Mouse (Mus musculus) right cerebral cortex, adult 18-20 months (tissue): ENCODE measurements around the gene Tssk2.

ENCODE experiments used
- DNase-seq: peaks from one replicate; pipeline ENCODE4 v3.0.0; 2022; ENCODE audit warnings: mixed read lengths

Tssk2 gene

DNA sequence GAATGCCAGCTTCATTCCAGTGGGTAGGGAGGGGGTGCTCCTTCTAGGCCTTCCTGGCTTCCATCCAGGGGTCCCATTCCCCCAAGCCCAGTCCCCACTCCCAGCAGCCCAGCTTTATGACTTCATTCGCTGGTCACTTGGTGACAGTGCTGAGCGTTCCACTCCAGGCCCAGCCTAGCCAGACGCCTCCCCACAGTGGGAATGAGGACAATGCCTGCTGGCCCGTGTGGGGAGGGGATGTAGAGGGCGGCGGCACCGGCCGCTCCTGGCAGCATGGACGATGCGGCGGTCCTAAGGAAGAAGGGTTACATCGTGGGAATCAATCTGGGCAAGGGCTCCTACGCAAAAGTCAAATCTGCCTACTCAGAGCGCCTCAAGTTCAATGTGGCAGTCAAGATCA, at the start of gene Tssk2, which contains the start of gene Dgcr2:
Gene Tssk2 (plus strand): TSS at position 176 of the 400 bp plus-strand sequence.
Gene Dgcr2 (minus strand): TSS at position 101 of the 400 bp plus-strand sequence.
- no peak for DNase-seq

DNA sequence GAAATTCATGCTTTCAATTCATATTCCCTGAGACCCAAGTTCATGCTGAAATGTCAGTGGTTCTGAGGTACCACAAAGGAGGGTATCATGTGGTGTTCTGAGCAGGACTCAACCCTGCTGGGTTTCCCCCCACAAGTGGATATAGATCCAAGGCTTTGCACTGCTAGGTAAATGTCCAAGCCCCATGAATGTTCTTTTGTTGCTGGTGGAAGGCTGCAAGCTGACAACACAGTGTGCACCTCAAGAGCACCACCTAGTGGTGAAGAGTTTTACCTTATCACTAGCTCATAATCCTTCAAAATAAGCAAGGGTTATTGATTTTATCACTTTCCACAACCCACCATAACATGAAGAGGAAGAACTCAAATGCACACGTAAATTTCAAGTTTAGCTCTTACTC, 49.5 kb upstream of the Tssk2 start:
- DNase-seq, result peak; percentile 59

DNA sequence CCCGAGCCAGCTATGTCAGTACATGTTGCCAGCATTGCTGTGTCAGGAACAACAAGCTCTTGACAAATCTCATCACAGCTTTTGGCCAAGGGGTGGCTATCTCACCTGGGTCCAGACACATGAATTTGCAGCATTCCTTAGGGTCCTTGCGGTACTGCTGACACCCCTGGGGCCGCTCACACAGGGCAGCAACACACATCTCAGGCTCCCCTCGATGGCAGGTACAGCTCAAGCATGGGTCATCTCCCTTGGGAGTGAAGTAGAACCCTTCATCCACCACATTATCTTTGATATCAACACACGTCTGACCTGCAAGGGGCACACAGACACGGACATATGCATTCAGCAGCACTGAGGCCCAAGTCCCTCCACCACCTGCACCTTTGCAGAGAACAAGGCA, 49.0 kb upstream of the Tssk2 start:
- no peak for DNase-seq

DNA sequence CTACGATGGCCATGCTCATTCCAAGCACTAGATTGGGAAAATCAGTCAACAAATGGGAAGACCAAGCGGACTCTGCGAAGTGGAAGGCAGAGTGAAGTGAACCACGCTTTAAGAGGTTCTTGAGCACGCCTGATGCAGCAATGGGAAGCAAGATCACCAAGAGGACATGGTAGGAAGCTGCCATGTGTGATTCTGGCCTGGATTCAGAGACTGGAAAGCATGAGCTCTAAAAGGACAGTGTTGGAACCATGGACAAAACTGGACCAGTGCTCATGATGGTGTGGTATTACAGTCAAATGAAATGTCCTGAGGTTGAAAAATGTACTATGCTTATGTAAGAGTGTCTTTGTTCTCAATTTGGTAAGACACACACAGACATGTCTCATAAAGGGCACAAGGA, 47.1 kb upstream of the Tssk2 start:
- DNase-seq, result no peak

DNA sequence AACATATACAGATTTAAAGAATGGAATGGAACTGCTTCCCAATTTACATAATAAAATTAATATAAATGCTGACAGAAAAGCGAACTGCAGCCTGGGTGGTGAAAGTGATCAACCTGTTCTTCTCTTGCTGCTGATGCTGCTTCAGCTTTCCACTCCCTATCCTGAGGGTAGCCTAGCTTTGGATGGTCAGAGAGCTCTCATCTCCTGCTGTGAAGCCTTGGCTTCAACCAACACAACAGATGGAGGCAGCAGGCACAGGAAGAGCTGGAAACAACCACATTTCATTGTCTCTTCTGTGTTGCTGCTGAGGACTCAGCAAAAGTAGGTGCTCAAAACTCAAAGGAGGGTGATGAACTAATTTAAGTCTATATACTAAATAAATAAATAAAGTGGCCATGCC, 46.6 kb upstream of the Tssk2 start:
- DNase-seq, result no peak

DNA sequence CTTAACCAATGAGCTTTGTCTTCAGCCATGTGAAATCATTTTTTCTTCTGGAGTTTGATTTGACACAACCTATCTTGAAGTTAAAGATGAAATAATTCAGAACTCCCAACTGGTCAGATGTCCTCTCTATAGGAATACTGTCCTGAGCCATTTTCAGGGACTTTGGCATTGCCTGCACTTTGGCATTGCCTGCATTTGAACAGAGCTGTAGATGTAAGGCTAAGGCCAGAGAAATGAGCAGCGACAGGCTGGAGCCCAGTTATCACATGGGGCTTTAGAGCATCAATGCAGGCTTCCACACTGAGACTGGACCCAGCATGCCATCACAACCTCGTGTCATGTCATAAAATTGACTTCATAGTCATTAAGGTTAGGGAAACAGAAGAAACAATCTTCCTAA, 45.2 kb upstream of the Tssk2 start:
- no peak for DNase-seq

DNA sequence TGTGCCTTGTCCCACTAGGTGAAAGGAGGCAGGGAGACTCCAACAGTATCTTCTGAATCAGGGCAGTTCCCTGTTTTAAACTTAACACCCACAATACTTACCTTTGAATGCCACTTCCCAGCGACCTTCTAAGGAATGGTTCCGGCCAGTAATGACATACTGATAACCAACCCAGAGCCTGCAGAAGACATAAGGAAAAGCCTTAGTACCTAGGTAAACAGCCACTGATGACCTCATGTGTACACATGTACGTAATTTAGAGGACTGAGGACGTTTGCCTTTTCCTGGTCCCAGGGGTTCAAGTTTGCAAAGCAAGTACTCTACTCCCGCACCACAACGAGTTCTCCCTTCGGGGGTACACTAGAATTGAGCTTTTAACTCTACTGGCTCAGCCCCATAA, 41.3 kb upstream of the Tssk2 start:
- no peak for DNase-seq

DNA sequence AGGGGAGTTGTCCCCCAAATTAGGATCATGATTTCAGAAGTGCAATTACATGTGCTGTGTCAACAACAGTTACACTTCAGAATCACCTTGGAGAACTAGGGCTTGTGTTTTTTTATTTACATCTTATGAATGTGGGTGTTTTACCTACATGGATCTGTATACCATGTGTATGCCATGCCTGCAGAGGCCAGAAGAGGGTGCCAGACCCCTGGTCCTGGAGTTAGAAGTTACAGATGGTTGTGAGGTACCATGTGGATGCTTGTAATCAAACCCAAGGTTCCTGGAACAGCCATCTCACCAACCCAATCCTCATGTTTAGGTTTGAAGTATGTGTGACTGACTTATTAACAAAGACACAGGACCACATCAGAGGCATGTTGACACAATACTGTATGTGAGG, 39.8 kb upstream of the Tssk2 start:
- DNase-seq, result no peak

DNA sequence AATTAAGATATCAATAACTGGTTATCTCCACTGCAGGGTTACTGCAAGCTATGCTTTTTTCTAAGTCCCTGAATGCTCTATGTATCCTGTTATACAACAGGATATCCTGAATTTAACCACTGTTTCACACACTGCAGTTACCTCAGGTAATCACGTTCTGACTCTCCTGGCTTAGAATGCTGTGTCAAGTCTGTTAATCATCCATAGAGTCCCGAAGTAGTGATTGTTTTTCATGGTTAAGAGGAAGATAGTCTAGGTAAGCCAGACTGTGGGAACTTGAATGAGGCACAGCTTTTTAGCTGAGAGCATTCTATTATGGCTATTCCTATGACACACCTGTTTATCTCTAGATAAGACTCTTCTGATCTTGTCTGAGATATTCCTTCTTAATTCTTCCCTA, 33.1 kb upstream of the Tssk2 start:
- DNase-seq, result no peak

DNA sequence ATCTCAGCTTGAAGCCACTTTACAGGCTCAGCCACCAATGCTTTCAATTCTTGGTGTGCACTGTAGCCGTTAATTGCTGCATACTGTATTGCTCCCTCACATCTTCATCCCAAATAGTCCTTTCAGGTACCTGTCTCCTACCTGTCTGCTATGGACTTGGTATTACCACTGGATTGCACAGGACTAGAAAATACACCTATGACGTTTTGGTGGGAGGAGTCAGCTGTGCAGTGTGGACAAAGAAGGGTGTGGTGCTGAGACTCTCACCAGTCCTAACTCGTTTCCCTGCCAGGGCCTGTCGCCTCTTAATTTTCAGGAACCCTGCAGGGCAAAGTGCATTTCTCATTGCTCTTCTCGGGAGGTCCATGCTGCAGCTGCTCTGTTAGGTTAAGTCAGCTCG, 32.7 kb upstream of the Tssk2 start:
- DNase-seq, result no peak

DNA sequence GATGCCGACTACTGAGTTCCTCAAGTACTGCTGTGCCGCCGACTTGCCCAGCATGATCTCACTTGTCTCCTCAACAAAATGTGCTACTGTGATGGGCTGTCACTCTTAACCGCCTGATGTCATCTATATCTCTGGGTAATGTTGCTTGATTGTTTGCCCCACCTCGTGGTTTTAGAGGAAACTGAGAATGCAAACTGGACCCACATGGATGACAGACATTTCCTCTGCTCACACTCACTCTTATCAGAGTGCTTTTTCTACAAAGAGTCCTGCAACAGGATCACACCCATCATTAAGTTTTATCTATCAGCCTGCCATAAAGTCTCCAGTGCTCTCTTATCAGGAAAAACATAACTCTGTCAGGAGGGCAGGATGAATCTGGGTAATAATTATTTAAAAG, 27.2 kb upstream of the Tssk2 start:
- no peak for DNase-seq

DNA sequence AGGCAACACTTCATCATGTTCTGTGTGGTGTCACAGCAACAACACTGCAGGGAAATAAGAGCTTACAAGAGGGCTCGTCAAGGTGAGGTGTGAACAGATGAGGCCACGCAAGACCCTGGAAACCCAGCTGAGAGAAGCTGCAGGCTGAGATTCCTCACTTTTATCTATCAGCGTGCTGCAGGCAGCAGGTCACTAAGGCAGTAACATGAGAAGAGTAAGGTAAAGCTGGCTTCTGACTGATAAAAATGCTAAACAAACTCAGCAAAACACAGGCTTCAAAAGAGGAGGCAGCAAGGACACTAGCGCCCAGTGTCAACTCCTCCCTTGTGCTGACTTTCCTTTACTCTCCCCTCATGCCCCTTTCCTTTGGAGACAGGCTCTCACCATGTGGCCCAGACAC, 25.4 kb upstream of the Tssk2 start:
- no peak for DNase-seq

DNA sequence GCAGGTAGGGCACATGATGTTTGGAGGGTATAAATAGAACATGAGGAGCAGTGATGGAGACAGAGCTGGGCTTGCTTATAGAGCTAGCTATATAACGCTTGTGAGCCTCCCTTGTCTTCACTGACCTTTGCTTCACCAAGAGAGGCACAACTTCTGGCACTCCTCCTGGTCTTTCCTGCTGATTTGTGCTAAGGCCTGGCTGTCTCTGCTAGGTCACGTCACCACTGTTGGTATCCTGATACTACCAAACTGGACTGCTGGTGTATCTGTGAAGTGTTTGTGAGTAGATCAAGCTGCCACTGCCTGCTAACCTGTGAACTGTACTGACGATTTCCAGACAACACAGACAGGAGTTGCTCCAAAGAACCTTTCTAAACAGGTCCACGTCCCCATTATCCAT, 23.3 kb upstream of the Tssk2 start:
- no peak for DNase-seq

DNA sequence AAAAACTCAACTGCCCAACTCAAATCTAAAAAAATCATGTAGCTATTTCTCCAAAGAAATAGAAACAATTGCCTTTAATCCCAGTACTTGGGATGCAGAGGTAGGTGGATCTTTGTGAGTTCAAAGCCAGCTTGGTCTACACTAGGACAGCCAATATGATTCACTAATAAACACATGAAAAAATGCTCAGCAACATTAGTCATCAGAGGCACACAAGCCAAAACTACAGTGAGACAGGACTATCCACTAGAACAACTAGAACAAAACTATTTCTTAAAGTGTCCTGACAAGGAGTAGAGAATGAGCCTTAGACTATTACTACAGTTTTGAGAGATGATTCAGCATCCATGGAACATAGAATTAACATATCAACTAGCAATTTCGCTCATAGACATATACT, 22.3 kb upstream of the Tssk2 start:
- DNase-seq, result no peak

DNA sequence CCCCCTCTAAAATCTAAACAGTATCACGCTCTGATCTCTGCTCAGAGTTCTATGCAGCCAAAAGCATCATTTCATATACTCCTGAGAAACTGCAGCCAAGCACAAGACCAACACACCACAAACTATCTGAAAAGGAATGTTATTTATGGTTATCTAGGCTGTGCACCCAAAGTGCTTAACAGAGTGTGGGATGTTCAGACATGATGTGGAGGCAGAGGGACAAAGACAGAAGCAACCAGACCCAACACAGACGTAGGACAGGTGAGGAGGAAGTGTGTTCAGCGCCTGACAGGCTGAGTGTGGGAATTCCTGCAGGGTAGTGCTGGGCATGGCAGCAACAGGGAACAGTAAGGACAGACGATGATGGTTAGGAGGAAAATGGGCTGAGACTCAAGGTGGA, 18.9 kb upstream of the Tssk2 start:
- peak; percentile 35 for DNase-seq

DNA sequence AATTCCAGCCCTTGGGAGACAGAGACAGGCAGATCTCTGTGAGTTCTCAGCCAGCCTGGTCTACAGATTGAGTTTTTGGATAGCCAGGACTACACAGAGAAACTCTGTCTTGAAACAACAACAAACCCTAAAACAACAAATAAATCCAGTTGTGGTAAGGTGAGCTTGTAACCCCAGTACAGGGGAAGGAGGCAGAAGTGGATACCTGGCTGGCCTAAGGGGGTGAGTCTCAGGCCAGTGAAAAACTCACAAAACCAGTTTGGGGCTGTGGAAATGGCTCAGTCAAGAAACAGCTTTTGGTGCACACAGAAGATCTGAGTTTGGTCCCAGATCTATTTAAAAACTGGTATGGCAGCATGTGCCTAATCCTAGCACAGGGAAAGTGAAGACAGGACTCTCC, 16.2 kb upstream of the Tssk2 start:
- no peak for DNase-seq

DNA sequence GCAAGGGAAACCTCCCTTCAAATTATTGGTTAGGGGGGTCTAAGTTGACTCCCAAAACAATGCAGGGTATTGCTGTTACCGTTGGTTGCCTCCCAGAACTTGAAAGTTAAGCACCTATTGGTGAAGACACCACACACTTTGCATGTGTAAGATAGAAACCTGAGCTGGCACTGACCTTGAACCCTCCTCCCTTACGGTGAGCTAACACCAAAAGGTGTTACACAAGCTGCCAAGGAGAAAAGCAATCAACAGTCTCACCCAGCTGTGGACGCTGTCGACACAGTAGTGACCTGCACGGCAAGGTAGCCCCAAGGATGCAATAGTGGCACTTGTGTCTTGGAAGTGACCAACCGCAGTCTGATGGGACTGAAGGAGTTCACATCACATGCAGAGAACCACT, 14.3 kb upstream of the Tssk2 start:
- DNase-seq, result no peak

DNA sequence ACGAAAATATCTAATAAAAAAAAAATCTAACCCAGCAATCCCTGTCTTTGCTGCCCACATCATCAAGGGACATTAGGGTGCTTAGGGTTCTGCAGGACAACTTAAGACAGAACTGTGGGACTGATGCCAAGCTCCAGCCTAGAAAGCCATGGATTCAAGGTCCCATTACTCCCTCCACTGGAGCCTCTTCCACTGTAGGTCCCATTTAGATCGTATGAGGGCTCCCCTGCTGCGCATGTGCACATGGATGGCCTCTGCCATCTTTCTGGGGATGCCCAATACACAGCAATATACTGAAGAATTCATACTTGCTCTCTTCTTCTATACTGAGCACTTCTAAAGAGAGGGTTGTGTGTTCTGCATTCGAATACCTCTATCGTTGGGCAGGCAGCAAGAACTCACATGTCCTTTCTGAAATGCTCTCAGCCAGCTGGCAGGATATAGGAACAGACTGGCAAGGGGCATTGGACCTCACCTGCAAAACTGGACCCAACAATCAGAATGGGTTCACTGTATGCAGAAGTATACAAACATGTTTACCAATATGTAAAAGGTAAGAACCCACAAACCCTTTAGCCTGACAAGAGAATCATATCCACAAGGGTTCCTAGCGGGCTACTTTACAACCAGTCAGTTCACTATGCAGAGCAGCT, 8.6 kb upstream of the Tssk2 start:
- no peak for DNase-seq

DNA sequence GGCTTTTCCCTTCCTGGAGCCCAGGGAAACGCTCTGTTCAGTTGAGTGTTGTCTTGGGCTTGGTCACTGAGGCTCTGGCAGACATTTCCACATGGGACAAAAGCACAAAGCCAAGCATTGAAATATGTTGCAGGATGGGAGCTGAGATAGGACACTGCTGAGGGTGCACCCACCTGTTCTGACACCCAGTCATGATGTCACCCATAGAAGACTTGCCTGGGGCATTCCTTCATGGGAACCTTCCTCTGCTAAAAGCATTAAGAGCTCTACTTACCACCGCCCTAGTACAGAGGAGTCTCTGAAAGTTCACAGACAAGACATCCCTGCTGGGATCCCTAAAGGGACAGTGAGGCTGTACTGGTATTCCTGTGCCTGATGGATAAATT, 8.1 kb upstream of the Tssk2 start:
- no peak for DNase-seq

DNA sequence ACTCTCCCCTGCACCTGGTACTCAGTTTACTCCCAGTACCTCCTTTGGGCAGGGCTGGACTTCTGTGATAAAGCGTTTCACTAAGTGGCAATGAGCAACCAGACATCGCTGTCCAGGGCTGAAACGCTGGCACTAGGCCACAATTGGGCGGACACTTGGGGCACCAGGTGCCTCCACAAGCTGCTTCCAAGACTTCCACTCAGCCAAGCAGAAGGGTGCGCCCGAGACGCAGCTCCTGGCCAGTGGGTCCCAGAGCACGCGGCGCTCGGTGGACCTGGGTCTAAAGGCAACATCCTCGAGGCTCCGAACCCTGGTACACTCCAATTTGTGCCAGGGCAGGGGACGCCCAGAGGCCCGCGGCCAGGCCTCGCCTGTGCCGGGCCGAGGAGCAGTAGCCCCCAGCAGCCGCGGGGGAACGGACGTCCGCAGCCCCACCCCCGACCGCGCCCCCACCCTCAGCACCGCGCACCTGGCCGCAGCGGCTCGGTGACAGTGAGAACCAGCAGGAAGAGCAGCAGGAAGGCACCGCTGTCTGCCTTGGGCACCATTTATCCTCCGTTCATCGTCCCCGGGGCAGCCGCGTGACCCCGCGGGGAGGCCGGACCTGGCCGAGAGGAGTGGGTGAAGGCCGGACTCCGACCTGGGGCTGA, 7.4 kb upstream of the Tssk2 start:
- DNase-seq, result peak; percentile 57

DNA sequence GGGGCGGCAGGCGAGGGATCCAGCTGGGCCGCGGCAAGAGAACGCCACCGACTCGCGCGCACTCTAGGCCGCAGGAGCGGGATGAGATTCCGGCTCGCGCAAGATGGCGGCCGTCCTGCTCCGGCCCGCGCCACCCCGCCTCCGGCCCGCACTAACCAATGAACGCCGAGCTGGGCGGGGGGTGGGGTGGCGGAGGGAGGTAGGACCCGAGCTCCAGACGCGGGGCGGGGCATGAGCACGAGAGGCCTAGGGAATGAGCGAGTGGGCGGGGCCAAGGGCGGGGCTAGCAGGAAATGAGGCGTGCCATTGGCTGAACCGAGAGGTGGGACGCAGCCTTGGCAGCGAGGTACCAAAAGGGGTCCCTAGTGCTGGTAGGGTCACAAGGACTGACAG, 6.9 kb upstream of the Tssk2 start, which contains the start of gene Gm20518:
Gene Gm20518 (minus strand): TSS at position 105 of the 393 bp plus-strand sequence.
- DNase-seq, result peak; percentile 99

DNA sequence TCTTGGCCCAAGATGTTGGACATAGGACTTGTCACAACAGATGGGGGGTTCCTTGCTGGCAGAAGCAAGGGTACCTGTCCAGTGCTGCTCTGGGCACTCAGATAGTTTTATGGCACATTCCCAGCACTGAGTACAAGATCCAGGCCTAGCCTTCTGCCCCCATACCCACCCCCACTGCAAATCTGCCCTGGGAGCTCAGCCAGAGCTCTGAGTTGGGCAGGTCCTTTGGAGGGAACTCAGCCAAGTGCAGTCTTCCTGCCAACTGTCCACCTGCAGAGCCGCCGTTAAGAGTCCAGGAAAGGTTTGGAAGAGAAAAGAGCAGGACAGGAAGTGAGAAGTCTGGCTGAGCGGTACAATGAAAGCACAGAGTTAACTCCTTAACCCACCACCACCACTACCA, 5.8 kb upstream of the Tssk2 start:
- no peak for DNase-seq

DNA sequence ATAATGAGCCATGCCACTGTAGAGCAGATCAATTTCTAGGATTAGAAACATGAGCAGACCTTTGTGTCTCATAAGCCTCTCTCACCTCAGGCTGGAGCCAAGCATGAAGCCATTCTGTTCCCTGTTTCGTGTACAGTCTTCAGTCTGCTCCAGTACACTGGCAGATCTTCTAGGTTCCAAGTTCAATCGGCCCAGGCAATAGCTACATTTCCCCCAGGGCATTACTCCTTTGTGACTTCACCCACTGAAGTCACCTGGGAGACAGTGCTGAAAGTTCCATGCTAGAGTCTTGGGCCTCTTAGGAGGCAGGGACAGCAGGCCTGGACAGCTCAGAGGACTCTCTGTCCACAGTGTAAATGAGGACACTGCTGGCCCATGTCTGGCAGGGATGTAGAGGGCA, 4.5 kb upstream of the Tssk2 start, which contains the start of gene Tssk1:
Gene Tssk1 (plus strand): TSS at position 301 of the 400 bp plus-strand sequence.
- no peak for DNase-seq

DNA sequence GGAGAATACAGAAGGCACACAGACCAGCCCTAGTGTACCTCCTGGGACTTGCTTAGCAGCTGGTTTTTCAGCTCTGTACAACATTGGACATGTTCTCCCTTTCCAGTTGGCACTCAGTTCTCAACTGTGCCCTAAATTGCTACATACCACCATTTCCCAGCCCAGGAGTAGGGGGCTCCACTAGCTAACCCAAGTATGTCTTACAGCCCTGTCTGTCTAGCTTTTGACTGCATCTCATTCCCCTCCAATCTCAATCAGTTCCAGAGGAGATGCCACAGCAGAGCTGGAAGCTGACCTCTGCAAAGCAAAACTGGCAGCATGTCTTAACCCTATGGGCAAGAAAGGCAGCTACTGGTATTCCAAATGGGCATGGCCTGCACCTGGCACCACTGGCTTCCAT, 2.3 kb upstream of the Tssk2 start:
- no peak for DNase-seq

DNA sequence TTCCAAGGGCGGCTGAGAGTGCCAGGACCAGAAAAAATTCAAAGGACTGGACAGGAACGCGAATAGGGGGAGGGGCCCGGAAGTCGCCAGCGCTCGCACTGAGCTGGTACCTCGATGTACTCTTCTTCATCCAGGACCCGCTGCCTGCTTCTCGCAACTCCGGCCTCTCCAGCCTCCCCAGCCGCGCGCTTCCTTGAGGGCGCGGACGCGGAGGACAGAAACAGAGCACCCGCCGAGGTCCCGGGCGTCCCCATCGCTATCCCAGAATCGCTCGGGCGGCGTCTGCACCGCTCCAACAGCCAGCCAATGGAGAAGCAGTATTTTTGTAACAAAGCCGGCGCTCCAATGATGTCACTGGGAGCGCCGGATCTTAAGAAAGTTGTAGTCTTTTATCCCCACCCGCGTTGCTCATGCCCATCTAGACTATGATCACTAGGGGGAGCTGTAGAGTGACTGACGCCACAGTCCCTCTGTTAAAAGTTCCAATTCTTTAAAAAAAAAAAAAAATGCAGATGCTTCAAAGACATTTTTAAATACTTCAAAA, 12.7 kb downstream of the Tssk2 start, which contains the start of gene Ess2:
Gene Ess2 (minus strand): TSS at position 297 of the 544 bp plus-strand sequence.
- peak; percentile 96 for DNase-seq
